Mouse (Mus musculus): ENCODE results near the gene Asb16. TPM values are rescaled to one million over a fixed set of nuclear protein-coding genes. Genes with fewer than 3 reads are reported as not detected.
A peak's percentile ranks its signal among the peaks of the same experiment; 100 is the strongest.

Gene Asb16
- polyA plus RNA-seq, 1 experiment from 2014 or later = 0.08 TPM

GRCm38 (mm10) chr11:102319410-102319792 is 50.9 kb downstream of the Asb16 start, which contains the start of gene Ubtf:
Ubtf (minus strand) TSS chr11:102319742.
- peak within 1 kb of the TSS; percentile 100 for H3K27ac ChIP-seq
- WGBS = under 1% methylated on average over 25 of the region's 25 CpGs
- H3K4me3 ChIP-seq = peak within 1 kb of the TSS; percentile 100
- DNase-seq (ENCODE audit: low spot score) = peak; percentile 83
- peaks cover 14% of the 10 kb centered on the region for H3K36me3 ChIP-seq
- peaks cover 39% of the 10 kb centered on the region for H3K4me1 ChIP-seq (replicated peaks)
- H3K27me3 ChIP-seq (ENCODE audit: insufficient read depth, poor library complexity, severe bottlenecking) = no peaks in the 10 kb centered on the region; the same call in 1 of the 2 replicates
- no peaks in the 10 kb centered on the region for H3K9me3 ChIP-seq

GRCm38 (mm10) chr11:102319941-102320685 is 51.6 kb downstream of the Asb16 start:
- peak; percentile 83 for DNase-seq (ENCODE audit: low spot score)
- Histone ChIP-seq H3K4me3 (peak overlapping the region; percentile 100), H3K36me3 (peaks cover 7% of the 10 kb centered on the region), H3K4me1 (replicated peaks) (peaks cover 35% of the 10 kb centered on the region), H3K27me3 (ENCODE audit: insufficient read depth, poor library complexity, severe bottlenecking) (no peaks in the 10 kb centered on the region; the same call in 1 of the 2 replicates), H3K9me3 (no peaks in the 10 kb centered on the region), H3K27ac (peak overlapping the region; percentile 100)
- WGBS = under 1% methylated on average over 38 of the region's 38 CpGs

GRCm38 (mm10) chr11:102320686-102321005 is 52.1 kb downstream of the Asb16 start:
- H3K4me3 ChIP-seq = peak overlapping the region; percentile 100

GRCm38 (mm10) chr11:102321931-102322330 is 53.4 kb downstream of the Asb16 start:
- H3K4me3 ChIP-seq = 0 out of 2 replicates have a peak overlapping the region, but pooled peaks have one; percentile 18
- no peaks in the 10 kb centered on the region; the same call in 1 of the 2 replicates for H3K27me3 ChIP-seq (ENCODE audit: insufficient read depth, poor library complexity, severe bottlenecking)
- H3K9me3 ChIP-seq = no peaks in the 10 kb centered on the region
- H3K27ac ChIP-seq = no peak overlapping the region
- no peak for DNase-seq (ENCODE audit: low spot score)
- no peaks in the 10 kb centered on the region for H3K36me3 ChIP-seq
- 77% methylated on average over 6 of the region's 6 CpGs for WGBS
- H3K4me1 ChIP-seq (replicated peaks) = peaks cover 19% of the 10 kb centered on the region

More at GRCm38 (mm10) chr11:102320686-102321005, 52.1 kb downstream of the Asb16 start:
- Histone ChIP-seq H3K36me3 (peaks cover 2% of the 10 kb centered on the region; the same call in 1 of the 2 replicates), H3K4me1 (replicated peaks) (peaks cover 29% of the 10 kb centered on the region), H3K9me3 (no peaks in the 10 kb centered on the region), H3K27me3 (ENCODE audit: insufficient read depth, poor library complexity, severe bottlenecking) (no peaks in the 10 kb centered on the region; the same call in 1 of the 2 replicates), H3K27ac (peak overlapping the region; percentile 100)
- 25% methylated on average over 10 of the region's 10 CpGs for WGBS
- DNase-seq (ENCODE audit: low spot score) = no peak

- H3K27me3 ChIP-seq (ENCODE audit: insufficient read depth, poor library complexity, severe bottlenecking) = no peaks in the 10 kb centered on the region; the same call in 1 of the 2 replicates
- WGBS = 83% methylated on average over 1 of the region's 1 CpGs
- H3K36me3 ChIP-seq = no peaks in the 10 kb centered on the region
- H3K27ac ChIP-seq = no peak overlapping the region
- no peaks in the 10 kb centered on the region for H3K9me3 ChIP-seq
- H3K4me3 ChIP-seq = no peak overlapping the region
- H3K4me1 ChIP-seq (replicated peaks) = peaks cover 16% of the 10 kb centered on the region
- DNase-seq (ENCODE audit: low spot score) = no peak
These were observed 55.0 kb downstream of the Asb16 start for GRCm38 (mm10) chr11:102323516-102323915.

- no peak overlapping the region for H3K4me3 ChIP-seq
- H3K36me3 ChIP-seq = no peaks in the 10 kb centered on the region
- H3K9me3 ChIP-seq = no peaks in the 10 kb centered on the region
- no peak overlapping the region for H3K27ac ChIP-seq
- DNase-seq (ENCODE audit: low spot score) = no peak
- H3K4me1 ChIP-seq (replicated peaks) = no peaks in the 10 kb centered on the region
- no peaks in the 10 kb centered on the region for H3K27me3 ChIP-seq (ENCODE audit: insufficient read depth, poor library complexity, severe bottlenecking)
- WGBS = 78% methylated on average over 5 of the region's 5 CpGs
These were observed 58.7 kb downstream of the Asb16 start for GRCm38 (mm10) chr11:102327250-102327649.

GRCm38 (mm10) chr11:102327839-102328238 is 59.3 kb downstream of the Asb16 start:
- WGBS = 85% methylated on average over 7 of the region's 7 CpGs
- Histone ChIP-seq H3K9me3 (no peaks in the 10 kb centered on the region), H3K27ac (no peak overlapping the region), H3K27me3 (ENCODE audit: insufficient read depth, poor library complexity, severe bottlenecking) (no peaks in the 10 kb centered on the region), H3K4me3 (no peak overlapping the region), H3K4me1 (replicated peaks) (no peaks in the 10 kb centered on the region), H3K36me3 (no peaks in the 10 kb centered on the region)
- no peak for DNase-seq (ENCODE audit: low spot score)

Other genes with a start within 250 kb of the Asb16 start
- gene Mpp3, start 240.3 kb upstream of the Asb16 start, polyA plus RNA-seq (2016; fragmentation: Nextera tagmentation; extraction: Ambion mirVana) = 14.4 and 27.4 TPM in 2 replicates
- gene Cd300lg, start 227.2 kb upstream of the Asb16 start, polyA plus RNA-seq (2016; fragmentation: Nextera tagmentation; extraction: Ambion mirVana) = 0.12 and 0.35 TPM in 2 replicates
- 12.8 and 18.6 TPM in 2 replicates for gene Mpp2, start 180.2 kb upstream of the Asb16 start, polyA plus RNA-seq (2016; fragmentation: Nextera tagmentation; extraction: Ambion mirVana)
- not detected in 2 replicates for gene Ppy, start 167.4 kb upstream of the Asb16 start, polyA plus RNA-seq (2016; fragmentation: Nextera tagmentation; extraction: Ambion mirVana)
- gene Pyy, start 160.9 kb upstream of the Asb16 start, polyA plus RNA-seq (2016; fragmentation: Nextera tagmentation; extraction: Ambion mirVana) = 0.50 and 0.97 TPM in 2 replicates
- gene Nags, start 123.2 kb upstream of the Asb16 start, polyA plus RNA-seq (2016; fragmentation: Nextera tagmentation; extraction: Ambion mirVana) = 0.10 TPM in 1 of 2 replicates, not detected in the other
- 36.1 and 41.2 TPM in 2 replicates for gene Tmem101, start 112.3 kb upstream of the Asb16 start, polyA plus RNA-seq (2016; fragmentation: Nextera tagmentation; extraction: Ambion mirVana)
- gene Lsm12, start 83.4 kb upstream of the Asb16 start, polyA plus RNA-seq (2016; fragmentation: Nextera tagmentation; extraction: Ambion mirVana) = 119 and 148 TPM in 2 replicates
- gene G6pc3, start 79.1 kb upstream of the Asb16 start, polyA plus RNA-seq (2016; fragmentation: Nextera tagmentation; extraction: Ambion mirVana) = 32.3 and 37.8 TPM in 2 replicates
- gene Hdac5, start 38.6 kb upstream of the Asb16 start, polyA plus RNA-seq (2016; fragmentation: Nextera tagmentation; extraction: Ambion mirVana) = 70.3 and 101 TPM in 2 replicates
- gene BC030867, start 19.9 kb upstream of the Asb16 start, polyA plus RNA-seq (2016; fragmentation: Nextera tagmentation; extraction: Ambion mirVana) = 20.9 and 28.3 TPM in 2 replicates
- gene Tmub2, start 16.2 kb downstream of the Asb16 start, polyA plus RNA-seq (2016; fragmentation: Nextera tagmentation; extraction: Ambion mirVana) = 52.3 and 69.6 TPM in 2 replicates
- gene Atxn7l3, start 27.9 kb downstream of the Asb16 start, polyA plus RNA-seq (2016; fragmentation: Nextera tagmentation; extraction: Ambion mirVana) = 16.8 and 18.7 TPM in 2 replicates
- 82.6 and 91.7 TPM in 2 replicates for gene Ubtf, start 51.0 kb downstream of the Asb16 start, polyA plus RNA-seq (2016; fragmentation: Nextera tagmentation; extraction: Ambion mirVana)
- gene Slc4a1, start 97.5 kb downstream of the Asb16 start, polyA plus RNA-seq (2016; fragmentation: Nextera tagmentation; extraction: Ambion mirVana) = 35.8 and 38.0 TPM in 2 replicates
- 23.5 and 57.0 TPM in 2 replicates for gene Rundc3a, start 124.7 kb downstream of the Asb16 start, polyA plus RNA-seq (2016; fragmentation: Nextera tagmentation; extraction: Ambion mirVana)
- gene Slc25a39, start 139.2 kb downstream of the Asb16 start, polyA plus RNA-seq (2016; fragmentation: Nextera tagmentation; extraction: Ambion mirVana) = 236 TPM in 2 replicates
- 76.8 and 88.9 TPM in 2 replicates for gene Grn, start 161.6 kb downstream of the Asb16 start, polyA plus RNA-seq (2016; fragmentation: Nextera tagmentation; extraction: Ambion mirVana)
- 5.2 and 8.3 TPM in 2 replicates for gene Fam171a2, start 178.9 kb downstream of the Asb16 start, polyA plus RNA-seq (2016; fragmentation: Nextera tagmentation; extraction: Ambion mirVana)
- gene Itga2b, start 201.4 kb downstream of the Asb16 start, polyA plus RNA-seq (2016; fragmentation: Nextera tagmentation; extraction: Ambion mirVana) = 5.6 and 8.3 TPM in 2 replicates

Measured in hindbrain, embryonic 10.5 days (tissue).